Mouse (Mus musculus) small intestine, adult 2 months (tissue): ENCODE measurements around the gene Pebp1. TPM values are rescaled to one million over a fixed set of nuclear protein-coding genes. Genes with fewer than 3 reads are reported as not detected.

ENCODE experiments used
- H3K27ac ChIP-seq: fragments of 200-500 bp; 2 replicates; pipeline ENCODE4 v1.5.1; 2012; ENCODE audit warnings: low read depth, low read length, control low read depth, inconsistent platforms; ENCODE audit not compliant: insufficient read depth
- H3K27me3 ChIP-seq: fragments of 200-500 bp; 2 replicates; pipeline ENCODE4 v1.6.1; 2012; ENCODE audit warnings: mild to moderate bottlenecking, moderate library complexity, low read length, inconsistent platforms; ENCODE audit not compliant: control insufficient read depth, insufficient read depth
- H3K36me3 ChIP-seq: fragments of 200-500 bp; 2 replicates; pipeline ENCODE4 v1.6.1; 2012; ENCODE audit warnings: mild to moderate bottlenecking, low read length, control low read depth, inconsistent platforms; ENCODE audit not compliant: control insufficient read depth, insufficient read depth
- H3K4me1 ChIP-seq: fragments of 200-500 bp; 2 replicates; pipeline ENCODE4 v1.6.1; 2012; ENCODE audit warnings: low read length, inconsistent platforms, mixed read lengths; ENCODE audit not compliant: control insufficient read depth, insufficient read depth, insufficient read length
- H3K4me3 ChIP-seq: fragments of 200-500 bp; 2 replicates; pipeline ENCODE4 v1.5.1; 2012; ENCODE audit warnings: low read depth, mild to moderate bottlenecking, control low read depth, inconsistent platforms, low read length, moderate library complexity
- CTCF ChIP-seq: fragments of 200-500 bp; IDR thresholded peaks from 2 replicates; pipeline ENCODE4 v1.5.1; 2012; ENCODE audit warnings: low read depth, mild to moderate bottlenecking, control low read depth, inconsistent platforms, low read length, moderate library complexity, mixed read lengths; ENCODE audit not compliant: insufficient replicate concordance, insufficient read length; ENCODE audit errors: extremely low read depth
- POLR2A ChIP-seq: fragments of 200-500 bp; IDR thresholded peaks from 2 replicates; pipeline ENCODE4 v1.6.1; 2012; ENCODE audit warnings: low read depth, mild to moderate bottlenecking, control low read depth, inconsistent platforms, low read length, moderate library complexity
- WGBS: fragments of 180-500 bp; shearing (Covaris S2); methylation state at CpG from one replicate; pipeline ENCODE4 v1.1.7; 2018; 5-methylcytosine and 5-hydroxymethylcytosine counted together
- polyA plus RNA-seq: library from polyadenylated mRNA; depleted of rRNA; stranded (reverse); fragments of >200 nt; gene quantifications from 2 replicates; pipeline ENCODE4 v1.2.3, GENCODE M21; 2012

The Pebp1 gene
- polyA plus RNA-seq, 1 experiment: 280 TPM

DNA sequence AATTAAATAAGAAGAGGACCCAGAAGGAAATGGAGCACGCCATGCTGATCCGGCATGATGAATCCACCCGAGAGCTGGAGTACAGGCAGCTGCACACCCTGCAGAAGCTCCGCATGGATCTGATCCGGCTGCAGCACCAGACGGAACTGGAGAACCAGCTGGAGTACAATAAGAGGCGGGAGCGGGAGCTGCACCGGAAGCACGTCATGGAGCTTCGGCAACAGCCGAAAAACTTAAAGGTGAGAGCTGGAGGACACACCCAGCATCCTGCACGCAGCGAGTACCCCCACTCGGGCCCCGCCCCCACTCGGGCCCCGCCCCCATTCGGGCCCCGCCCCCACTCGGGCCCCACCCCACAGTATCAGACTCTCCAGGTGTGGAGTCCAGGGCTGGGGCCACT is 23.9 kb downstream of the Pebp1 start:
- peaks cover 68% of the 10 kb centered on the region for H3K36me3 ChIP-seq
- no peaks in the 10 kb centered on the region for H3K4me1 ChIP-seq
- WGBS: 88% methylated on average over 21 of the region's 21 CpGs
- H3K27me3 ChIP-seq: no peaks in the 10 kb centered on the region
- TF ChIP-seq CTCF (no peak), POLR2A (no peak)
- H3K27ac ChIP-seq: no peak overlapping the region
- no peak overlapping the region for H3K4me3 ChIP-seq

DNA sequence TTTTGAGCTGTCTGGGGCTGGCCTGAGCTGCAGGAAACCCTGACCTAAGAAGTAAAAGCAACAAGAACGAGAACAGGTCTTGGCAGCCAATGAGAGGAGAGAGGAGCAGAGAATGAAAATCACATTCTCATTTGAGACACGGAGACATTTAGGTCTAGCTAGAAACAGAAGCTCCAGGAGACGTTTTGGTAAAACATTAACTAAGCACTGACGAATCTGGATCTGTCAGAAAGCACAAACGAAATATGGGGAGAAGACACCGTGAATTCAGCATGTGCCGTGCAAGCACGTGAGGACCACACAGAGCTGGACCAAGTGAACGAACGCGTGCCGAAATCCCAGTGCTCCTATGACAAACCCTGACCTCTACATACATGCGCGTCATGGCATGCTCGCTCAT is 29.1 kb downstream of the Pebp1 start:
- no peaks in the 10 kb centered on the region for H3K4me1 ChIP-seq
- TF ChIP-seq POLR2A (no peak), CTCF (no peak)
- no peak overlapping the region for H3K4me3 ChIP-seq
- 82% methylated on average over 15 of the region's 15 CpGs for WGBS
- H3K27me3 ChIP-seq: no peaks in the 10 kb centered on the region
- H3K27ac ChIP-seq: no peak overlapping the region
- H3K36me3 ChIP-seq: peaks cover 83% of the 10 kb centered on the region

GRCm38 (mm10) chr5:117251763-117252162 is 35.7 kb downstream of the Pebp1 start:
- H3K4me1 ChIP-seq: no peaks in the 10 kb centered on the region
- H3K36me3 ChIP-seq: peaks cover 69% of the 10 kb centered on the region
- H3K4me3 ChIP-seq: no peak overlapping the region
- no peak overlapping the region for H3K27ac ChIP-seq
- TF ChIP-seq POLR2A: no peak
- TF ChIP-seq CTCF: no peak
- 90% methylated on average over 3 of the region's 3 CpGs for WGBS
- no peaks in the 10 kb centered on the region for H3K27me3 ChIP-seq

- TF ChIP-seq CTCF (no peak), POLR2A (no peak)
- Histone ChIP-seq H3K36me3 (peaks cover 65% of the 10 kb centered on the region), H3K4me3 (no peak overlapping the region)
Measured at GRCm38 (mm10) chr5:117250796-117251195, 36.6 kb downstream of the Pebp1 start.

GRCm38 (mm10) chr5:117248351-117248750 is 39.1 kb downstream of the Pebp1 start:
- peaks cover 56% of the 10 kb centered on the region for H3K36me3 ChIP-seq
- WGBS: 69% methylated on average over 10 of the region's 10 CpGs

More at GRCm38 (mm10) chr5:117250796-117251195, 36.6 kb downstream of the Pebp1 start:
- Histone ChIP-seq H3K27me3 (no peaks in the 10 kb centered on the region), H3K4me1 (no peaks in the 10 kb centered on the region), H3K27ac (no peak overlapping the region)
- WGBS: 84% methylated on average over 23 of the region's 24 CpGs

GRCm38 (mm10) chr5:117245170-117245569 is 42.3 kb downstream of the Pebp1 start:
- Histone ChIP-seq H3K36me3 (peaks cover 47% of the 10 kb centered on the region), H3K4me3 (no peak overlapping the region), H3K27me3 (no peaks in the 10 kb centered on the region), H3K27ac (no peak overlapping the region), H3K4me1 (no peaks in the 10 kb centered on the region)
- WGBS: 88% methylated on average over 8 of the region's 8 CpGs
- TF ChIP-seq POLR2A (no peak), CTCF (no peak)

More at GRCm38 (mm10) chr5:117248351-117248750, 39.1 kb downstream of the Pebp1 start:
- TF ChIP-seq CTCF (no peak), POLR2A (no peak)
- Histone ChIP-seq H3K4me3 (no peak overlapping the region), H3K27ac (no peak overlapping the region), H3K4me1 (no peaks in the 10 kb centered on the region), H3K27me3 (no peaks in the 10 kb centered on the region)

DNA sequence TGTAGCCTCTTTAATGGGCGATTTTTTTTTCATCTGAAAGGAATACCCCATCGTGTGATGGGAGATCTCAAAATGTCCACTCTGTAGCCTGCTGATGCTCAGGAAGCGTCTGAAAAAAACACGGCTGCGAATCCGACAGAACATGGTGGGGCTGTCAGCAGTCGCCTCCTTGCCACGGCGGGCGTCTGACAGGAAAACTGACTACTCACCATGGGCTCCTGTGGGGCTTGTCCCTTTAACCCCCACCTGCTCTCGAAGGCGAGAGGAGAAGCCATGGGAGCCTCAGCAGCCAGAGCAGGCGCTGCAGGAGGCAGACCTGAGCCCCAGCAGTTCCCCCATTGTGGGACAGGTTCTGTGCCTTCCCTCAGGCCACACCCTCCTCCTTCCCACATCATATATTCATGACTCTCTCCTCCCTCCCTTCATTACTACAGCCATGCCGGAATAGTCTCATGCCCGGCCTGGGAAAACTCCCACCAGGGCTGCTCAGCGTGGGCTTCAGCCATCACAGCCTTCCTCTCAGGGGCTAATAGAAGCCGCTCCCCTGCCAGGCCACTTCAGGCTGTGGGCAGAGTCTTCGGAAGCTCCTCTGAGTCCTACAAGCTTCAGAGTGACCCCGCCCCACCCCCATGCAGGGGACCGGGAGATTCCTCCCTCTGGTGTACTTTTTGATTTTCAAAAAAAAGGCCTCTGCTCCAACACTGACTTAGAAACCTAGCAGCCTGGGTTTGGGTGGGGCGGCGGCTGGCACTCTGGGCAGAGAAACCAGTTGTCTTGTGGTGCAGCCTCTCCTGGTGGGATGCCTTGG is 44.5 kb downstream of the Pebp1 start:
- Histone ChIP-seq H3K27me3 (no peaks in the 10 kb centered on the region), H3K4me3 (no peak overlapping the region), H3K4me1 (no peaks in the 10 kb centered on the region), H3K27ac (no peak overlapping the region), H3K36me3 (peaks cover 50% of the 10 kb centered on the region)
- no peak for TF ChIP-seq CTCF
- TF ChIP-seq POLR2A: no peak
- WGBS: 86% methylated on average over 22 of the region's 22 CpGs
